In the genomic region with DNA sequence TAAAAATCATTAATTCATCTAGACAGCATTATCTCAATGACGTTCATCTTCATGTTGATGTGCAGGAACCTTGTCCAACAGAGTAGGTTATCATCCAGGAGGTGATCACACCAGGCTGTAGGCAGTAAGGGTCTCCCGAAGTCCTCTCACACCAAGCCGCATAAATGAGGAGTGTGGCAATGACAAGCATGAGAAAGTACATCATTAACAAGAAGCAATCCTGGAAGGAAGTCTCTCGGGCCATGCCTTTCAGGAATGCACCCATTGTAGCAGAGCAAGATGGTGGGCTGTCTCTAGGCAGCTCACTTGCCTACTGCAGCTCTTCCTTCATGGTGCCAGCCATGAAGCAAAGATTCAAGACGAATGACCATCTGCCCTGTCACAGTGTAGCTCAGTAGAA, we compare ENCODE assay signal across 11 mouse cellular contexts.
"Had no signal": no experiment of that assay in that cellular context is flagged by ENCODE, and none has a peak within 500 bp of the region (broad histone marks: within the 10 kb centered on the region; RNA-seq: fewer than 3 reads in every experiment).

No protein-coding gene starts in this region.

- H3K4me3 ChIP-seq: left cerebral cortex, adult 2 months; limb, embryonic 10.5 days; midbrain, embryonic 13.5 days had no signal

- H3K9me3 ChIP-seq: limb, embryonic 10.5 days; midbrain, embryonic 13.5 days had no signal

- H3K27ac ChIP-seq: hindbrain, postnatal 0 days; left cerebral cortex, adult 2 months; limb, embryonic 10.5 days; liver, embryonic 14.5 days; midbrain, embryonic 13.5 days had no signal

- ATAC-seq: hindbrain, postnatal 0 days; lung, postnatal 0 days; midbrain, embryonic 13.5 days had no signal

- H3K36me3 ChIP-seq: limb, embryonic 10.5 days; midbrain, embryonic 13.5 days had no signal

- H3K27me3 ChIP-seq: midbrain, embryonic 13.5 days had no signal

- DNase-seq: lung, adult 2 months; lung, postnatal 36 days; right cerebral cortex, postnatal 14 days; thymus, adult 18-20 months; thymus, postnatal 14 days had no signal

- H3K4me1 ChIP-seq: limb, embryonic 10.5 days; midbrain, embryonic 13.5 days had no signal

- H3K4me2 ChIP-seq: midbrain, embryonic 13.5 days had no signal

- H3K9ac ChIP-seq: liver, embryonic 14.5 days; midbrain, embryonic 13.5 days had no signal
